Mouse (Mus musculus) E14TG2a.4 (cell line): Measurements from ENCODE around the gene Plcxd2.

Source experiments
- CTCF ChIP-seq: conservative IDR thresholded peaks from 2 replicates; pipeline ENCODE4 v1.5.1; 2014; ENCODE audit warnings: low read length
- POU5F1 ChIP-seq: IDR thresholded peaks from 2 replicates; pipeline ENCODE4 v1.6.1; 2014; ENCODE audit warnings: low read length, borderline replicate concordance

- TF ChIP-seq CTCF (0 out of 2 replicates have a peak, but pooled peaks have one; percentile 8), POU5F1 (no peak)
Measured at GRCm38 (mm10) chr16:45973959-45974686, 35.9 kb downstream of the Plcxd2 start.
